In genomic region chr19:38011379-38011778, GRCm38 (mm10) we compare ENCODE assay signal across 15 mouse cellular contexts.
"Had no signal": no experiment of that assay in that cellular context is flagged by ENCODE, and none has a peak within 500 bp of the region (broad histone marks: within the 10 kb centered on the region; RNA-seq: fewer than 3 reads in every experiment).

No protein-coding gene starts in this region.

- H3K4me3 ChIP-seq: layer of hippocampus, adult 2 months; limb, embryonic 13.5 days; megakaryocyte, embryonic 14.5 days had no signal

- DNase-seq: kidney, adult 18-20 months; kidney, postnatal 10 days; kidney, postnatal 4 days; left cerebral cortex, postnatal 4 days; lung, embryonic 14.5 days; lung, postnatal 14 days; right cerebral cortex, adult 18-20 months; right cerebral cortex, postnatal 25 days; thymus, postnatal 36 days had no signal

- H3K9ac ChIP-seq: limb, embryonic 13.5 days; lung, embryonic 14.5 days had no signal

- H3K27ac ChIP-seq: layer of hippocampus, adult 2 months; limb, embryonic 13.5 days had no signal

- H3K4me2 ChIP-seq: limb, embryonic 13.5 days; liver, embryonic 11.5 days; lung, embryonic 14.5 days; midbrain, embryonic 11.5 days had no signal

- H3K36me3 ChIP-seq: limb, embryonic 13.5 days had no signal

- H3K9me3 ChIP-seq: limb, embryonic 13.5 days; megakaryocyte, embryonic 14.5 days had no signal

- H3K27me3 ChIP-seq: limb, embryonic 13.5 days had no signal

- ATAC-seq: midbrain, embryonic 16.5 days had no signal
